Mouse (Mus musculus): Measurements from ENCODE around the gene Mfsd2a.

- TF ChIP-seq CTCF (IDR thresholded peaks at IDR 0.05; ENCODE audit: low read depth) (no peak), EP300 (IDR thresholded peaks at IDR 0.05; ENCODE audit: low read depth) (no peak)
These were observed 13.8 kb downstream of the Mfsd2a start for GRCm38 (mm10) chr4:122947223-122947622.

All from heart, postnatal 0 days (tissue).